Mouse (Mus musculus) heart, embryonic 16.5 days (tissue): ENCODE results near the gene Alkbh1. TPM values are rescaled to one million over a fixed set of nuclear protein-coding genes. Genes with fewer than 3 reads are reported as not detected.

Experiments used
- ATAC-seq: fragments of 200-750 bp; cut with Nextera tagmentation; replicated peaks from 2 replicates; pipeline ENCODE4 v1.8.0; 2017; ENCODE audit warnings: moderate number of reproducible peaks; ENCODE audit not compliant: insufficient read depth, low FRiP score; ENCODE audit errors: extremely low read depth
- H3K27ac ChIP-seq: fragments of 300-500 bp; sonication (generic); 2 replicates; pipeline ENCODE4 v1.5.1; 2014; ENCODE audit warnings: mild to moderate bottlenecking, low read length, control low read depth, moderate library complexity
- H3K27me3 ChIP-seq: fragments of 300-500 bp; sonication (generic); 2 replicates; pipeline ENCODE4 v1.6.1; 2014; ENCODE audit warnings: low read length, mixed read lengths; ENCODE audit not compliant: control insufficient read depth, insufficient read depth
- H3K36me3 ChIP-seq: fragments of 300-500 bp; sonication (generic); 2 replicates; pipeline ENCODE4 v1.6.1; 2014; ENCODE audit not compliant: control insufficient read depth, insufficient read depth
- H3K4me1 ChIP-seq: fragments of 300-500 bp; sonication (generic); 2 replicates; pipeline ENCODE4 v1.6.1; 2014; ENCODE audit warnings: low read length, mixed read lengths; ENCODE audit not compliant: control insufficient read depth, insufficient read depth
- H3K4me2 ChIP-seq: fragments of 300-500 bp; sonication (generic); 2 replicates; pipeline ENCODE4 v1.6.1; 2014; ENCODE audit warnings: low read depth, mild to moderate bottlenecking, control low read depth, low read length
- H3K4me3 ChIP-seq: fragments of 300-500 bp; sonication (generic); 2 replicates; pipeline ENCODE4 v1.5.1; 2014; ENCODE audit warnings: mild to moderate bottlenecking, control low read depth, low read length
- H3K9ac ChIP-seq: fragments of 300-500 bp; sonication (generic); 2 replicates; pipeline ENCODE4 v1.6.1; 2014; ENCODE audit warnings: low read length, control low read depth
- H3K9me3 ChIP-seq: fragments of 300-500 bp; sonication (generic); replicated peaks from 2 replicates; pipeline ENCODE4 v1.6.1; 2016; ENCODE audit warnings: low read length; ENCODE audit not compliant: control insufficient read depth
- WGBS: fragments of 180-500 bp; shearing (Covaris S2); extraction: QIAGEN DNeasy Blood & Tissue Kit; methylation state at CpG from one replicate; pipeline ENCODE4 v1.1.7; 2014; 5-methylcytosine and 5-hydroxymethylcytosine counted together
- polyA plus RNA-seq: library from polyadenylated mRNA; unstranded; fragments of >200 nt; fragmentation: Nextera tagmentation; extraction: Ambion mirVana; gene quantifications from 2 replicates; pipeline ENCODE4 v1.2.1, GENCODE M21; 2015

Gene Alkbh1
- polyA plus RNA-seq, 1 experiment from 2014 or later: 37.5 TPM

DNA sequence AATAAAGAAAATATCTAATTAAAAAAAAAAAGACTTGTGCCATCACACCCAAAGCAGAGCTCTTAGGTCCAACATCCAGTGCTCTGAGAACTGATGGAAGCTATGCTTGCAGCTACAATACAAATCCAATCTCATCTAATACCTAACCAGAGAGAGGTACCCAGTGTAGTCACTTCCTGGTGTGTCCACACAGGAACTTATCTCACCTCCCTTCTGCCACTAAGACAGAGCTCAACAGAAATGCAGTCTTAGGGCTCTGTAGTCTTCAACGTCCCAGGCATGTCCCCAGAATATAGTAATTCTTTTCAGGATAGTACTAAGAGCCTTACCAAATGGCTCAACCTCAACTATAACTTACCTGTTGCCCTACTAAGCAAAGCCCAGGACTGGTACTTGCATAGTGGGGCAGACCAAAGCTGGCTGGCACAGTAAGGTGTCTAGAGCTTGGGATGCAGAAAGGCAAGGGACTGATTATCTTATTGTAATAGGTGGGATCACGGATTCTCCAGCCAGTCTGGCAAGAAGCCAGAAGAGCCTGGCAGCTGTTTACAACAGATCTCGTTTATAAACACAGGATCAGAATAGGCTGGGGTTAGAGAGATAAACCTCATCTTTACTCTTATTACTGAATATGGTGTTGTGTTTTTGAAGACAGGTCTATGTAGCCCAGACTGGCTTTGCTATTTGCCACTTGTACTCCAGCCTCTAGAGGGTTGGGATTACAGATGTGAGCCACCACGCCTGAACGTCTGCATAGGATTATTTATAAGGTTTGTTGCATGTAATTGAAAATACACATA, 21.9 kb downstream of the Alkbh1 start:
- H3K27ac ChIP-seq: no peak overlapping the region
- H3K27me3 ChIP-seq: no peaks in the 10 kb centered on the region
- whole genome bisulfite sequencing: 58% methylated on average over 5 of the region's 5 CpGs
- H3K36me3 ChIP-seq: peaks cover 22% of the 10 kb centered on the region
- H3K9me3 ChIP-seq: no peaks in the 10 kb centered on the region
- ATAC-seq: no peak
- H3K4me2 ChIP-seq: no peak overlapping the region
- no peak overlapping the region for H3K4me3 ChIP-seq
- H3K4me1 ChIP-seq: peaks cover 3% of the 10 kb centered on the region; the same call in 1 of the 2 replicates
- no peak overlapping the region for H3K9ac ChIP-seq

DNA sequence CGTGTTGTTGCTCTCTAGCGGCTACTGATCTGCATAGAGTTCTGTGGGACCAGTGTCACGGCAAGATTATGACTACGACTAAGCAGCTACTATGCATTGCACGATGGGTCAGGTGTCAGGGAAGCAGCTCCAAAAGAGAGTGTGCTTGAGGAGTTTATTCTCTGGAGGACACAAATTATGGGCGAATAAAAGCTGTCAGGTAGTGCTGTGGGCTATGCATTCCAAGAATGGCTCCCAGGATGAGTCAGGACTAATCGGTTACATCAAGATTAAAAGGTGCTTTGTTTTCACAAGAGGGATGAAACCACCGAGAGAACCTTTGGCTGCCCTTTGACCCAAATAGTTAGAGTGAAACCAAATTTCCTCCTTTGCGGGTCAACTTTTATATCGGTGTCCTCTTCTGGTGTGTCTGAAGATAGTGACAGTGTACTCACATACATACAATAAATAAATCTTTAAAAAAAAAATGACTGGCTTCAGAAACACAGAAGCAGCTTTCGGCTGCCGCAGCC, 23.8 kb downstream of the Alkbh1 start:
- 64% methylated on average over 12 of the region's 12 CpGs for WGBS
- Histone ChIP-seq H3K4me3 (no peak overlapping the region), H3K9me3 (no peaks in the 10 kb centered on the region), H3K4me2 (no peak overlapping the region), H3K4me1 (peaks cover 3% of the 10 kb centered on the region; the same call in 1 of the 2 replicates), H3K36me3 (peaks cover 12% of the 10 kb centered on the region), H3K9ac (no peak overlapping the region), H3K27me3 (no peaks in the 10 kb centered on the region), H3K27ac (no peak overlapping the region)
- no peak for ATAC-seq

DNA sequence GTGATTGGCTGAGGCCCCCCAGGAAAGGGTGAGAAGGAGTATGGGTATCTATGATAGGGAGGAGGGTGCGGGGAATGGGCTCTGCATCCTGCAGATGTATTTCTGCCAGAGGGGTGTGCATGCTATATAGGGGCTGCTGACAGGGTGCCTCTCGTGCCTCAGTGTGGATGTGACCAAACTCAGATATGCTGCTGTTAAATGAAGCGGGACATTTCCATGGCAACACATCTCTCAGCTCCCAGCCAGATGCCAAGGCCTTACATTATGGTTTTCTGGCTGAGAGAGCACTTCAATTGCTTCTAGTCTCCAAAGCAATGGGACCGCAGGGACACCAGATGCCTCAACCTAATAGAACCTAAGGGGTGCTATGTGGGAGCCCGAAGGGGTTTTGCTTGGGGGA, 24.9 kb downstream of the Alkbh1 start:
- no peaks in the 10 kb centered on the region for H3K27me3 ChIP-seq
- peaks cover 12% of the 10 kb centered on the region for H3K36me3 ChIP-seq
- ATAC-seq: no peak
- H3K27ac ChIP-seq: no peak overlapping the region
- H3K4me3 ChIP-seq: no peak overlapping the region
- 70% methylated on average over 5 of the region's 5 CpGs for WGBS
- H3K4me1 ChIP-seq: peaks cover 3% of the 10 kb centered on the region; the same call in 1 of the 2 replicates
- H3K9ac ChIP-seq: no peak overlapping the region
- no peak overlapping the region for H3K4me2 ChIP-seq
- H3K9me3 ChIP-seq: no peaks in the 10 kb centered on the region

DNA sequence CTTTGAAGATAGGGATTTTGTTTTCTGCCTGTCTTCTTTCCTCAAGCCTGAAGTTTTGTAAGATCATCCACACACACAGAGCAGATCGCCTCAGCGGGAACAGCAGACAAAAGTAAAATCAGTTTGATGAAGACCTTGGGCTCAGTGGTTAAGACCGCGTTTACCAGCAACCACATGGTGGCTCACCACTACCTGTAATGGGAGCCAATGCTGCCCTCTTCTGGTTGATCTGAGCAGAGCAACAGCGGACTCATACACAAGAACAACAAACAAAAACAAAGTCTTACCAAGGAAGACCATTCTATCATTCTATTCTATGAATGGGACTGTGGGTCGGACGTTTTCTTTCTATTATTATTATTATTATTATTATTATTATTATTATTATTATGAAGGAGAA, 27.1 kb downstream of the Alkbh1 start:
- no peaks in the 10 kb centered on the region for H3K27me3 ChIP-seq
- H3K27ac ChIP-seq: no peak overlapping the region
- H3K9ac ChIP-seq: no peak overlapping the region
- H3K4me1 ChIP-seq: peaks cover 4% of the 10 kb centered on the region
- WGBS: 30% methylated on average over 7 of the region's 7 CpGs
- ATAC-seq: no peak
- no peaks in the 10 kb centered on the region for H3K9me3 ChIP-seq
- H3K4me3 ChIP-seq: no peak overlapping the region
- no peak overlapping the region for H3K4me2 ChIP-seq
- H3K36me3 ChIP-seq: no peaks in the 10 kb centered on the region

DNA sequence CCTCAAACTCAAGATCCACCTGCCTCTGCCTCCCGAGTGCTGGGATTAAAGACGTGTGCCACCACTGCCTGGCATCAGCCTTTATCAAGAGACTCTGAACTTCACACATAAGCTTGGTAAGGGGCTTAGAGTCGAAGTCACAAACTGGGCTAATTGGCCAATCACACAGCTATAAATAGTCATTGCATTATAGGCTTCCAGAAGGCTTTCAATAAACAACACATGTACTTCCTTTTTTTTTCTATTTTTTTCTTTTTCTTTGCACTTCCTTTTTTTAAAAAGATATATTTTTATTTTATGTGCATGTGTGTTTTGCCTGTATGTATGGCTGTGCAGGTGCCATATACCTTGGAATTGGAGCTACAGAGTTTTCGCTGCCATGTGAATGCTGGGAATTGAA, 28.5 kb downstream of the Alkbh1 start:
- ATAC-seq: no peak
- WGBS: 67% methylated on average over 4 of the region's 4 CpGs
- Histone ChIP-seq H3K27me3 (no peaks in the 10 kb centered on the region), H3K4me2 (no peak overlapping the region), H3K4me3 (no peak overlapping the region), H3K4me1 (peaks cover 14% of the 10 kb centered on the region), H3K27ac (no peak overlapping the region), H3K36me3 (no peaks in the 10 kb centered on the region), H3K9ac (no peak overlapping the region), H3K9me3 (no peaks in the 10 kb centered on the region)

DNA sequence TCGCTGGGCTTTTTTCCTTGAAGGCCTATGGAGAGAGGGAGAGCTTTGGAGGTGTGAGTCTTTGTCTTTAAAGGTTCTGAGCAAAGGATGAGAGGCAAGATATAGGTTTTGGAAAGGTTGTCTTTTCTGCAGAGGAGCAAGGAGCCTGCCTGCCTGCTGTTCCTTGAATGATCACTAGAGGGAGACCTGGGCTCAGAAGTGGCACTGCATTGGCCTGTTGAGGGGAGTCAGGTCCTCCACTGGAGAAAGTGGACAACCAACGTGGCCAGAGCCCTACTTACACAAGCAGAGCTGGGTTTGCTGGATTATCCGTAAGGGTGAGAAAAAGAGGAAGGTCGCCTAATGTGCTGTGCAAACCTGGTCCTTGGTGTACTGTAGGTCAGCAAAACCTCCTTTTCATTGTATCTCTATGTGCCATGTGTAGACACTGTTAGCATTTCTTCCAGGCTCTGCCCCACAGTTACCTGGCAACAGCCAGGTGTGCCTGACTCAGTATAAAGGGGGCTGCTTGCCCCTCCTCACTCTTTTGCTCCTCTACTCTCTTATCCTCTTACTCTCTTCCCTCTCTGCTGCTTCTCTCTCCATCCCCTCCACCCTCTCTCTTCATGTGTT, 30.5 kb downstream of the Alkbh1 start:
- H3K36me3 ChIP-seq: no peaks in the 10 kb centered on the region
- H3K4me3 ChIP-seq: no peak overlapping the region
- peaks cover 13% of the 10 kb centered on the region for H3K4me1 ChIP-seq
- no peak overlapping the region for H3K27ac ChIP-seq
- 0 out of 2 replicates have a peak, but pooled peaks have one; percentile 35 for ATAC-seq
- H3K27me3 ChIP-seq: no peaks in the 10 kb centered on the region
- no peak overlapping the region for H3K4me2 ChIP-seq
- WGBS: 12% methylated on average over 4 of the region's 4 CpGs
- no peak overlapping the region for H3K9ac ChIP-seq
- H3K9me3 ChIP-seq: no peaks in the 10 kb centered on the region

DNA sequence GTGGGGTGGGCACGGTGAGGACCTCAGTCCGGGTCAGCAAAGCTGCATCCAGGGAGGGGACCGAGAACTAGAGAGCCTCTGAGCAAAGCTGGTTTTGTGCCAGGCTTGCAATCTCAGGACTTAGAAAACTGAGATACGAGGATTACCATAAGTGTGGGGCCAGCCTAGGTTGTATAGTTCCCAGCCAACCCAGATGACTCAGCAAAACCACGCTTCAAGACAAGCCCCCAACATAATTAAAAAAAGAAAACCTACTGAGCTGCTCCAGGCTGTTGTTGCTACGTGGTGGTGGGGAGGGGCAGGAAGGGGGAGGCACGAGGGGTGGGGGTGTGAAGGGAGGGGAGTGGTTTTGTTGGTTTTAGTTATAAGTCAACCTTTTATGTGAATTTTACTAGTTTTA, 32.8 kb downstream of the Alkbh1 start:
- peak; percentile 33 for ATAC-seq
- 13% methylated on average over 7 of the region's 7 CpGs for WGBS
- H3K27me3 ChIP-seq: no peaks in the 10 kb centered on the region
- H3K4me2 ChIP-seq: peak overlapping the region; percentile 45
- H3K9ac ChIP-seq: no peak overlapping the region
- peaks cover 20% of the 10 kb centered on the region for H3K4me1 ChIP-seq
- no peaks in the 10 kb centered on the region for H3K36me3 ChIP-seq
- H3K9me3 ChIP-seq: no peaks in the 10 kb centered on the region
- peak overlapping the region; percentile 6; the same call in 1 of the 2 replicates for H3K4me3 ChIP-seq
- peak overlapping the region; percentile 23 for H3K27ac ChIP-seq

DNA sequence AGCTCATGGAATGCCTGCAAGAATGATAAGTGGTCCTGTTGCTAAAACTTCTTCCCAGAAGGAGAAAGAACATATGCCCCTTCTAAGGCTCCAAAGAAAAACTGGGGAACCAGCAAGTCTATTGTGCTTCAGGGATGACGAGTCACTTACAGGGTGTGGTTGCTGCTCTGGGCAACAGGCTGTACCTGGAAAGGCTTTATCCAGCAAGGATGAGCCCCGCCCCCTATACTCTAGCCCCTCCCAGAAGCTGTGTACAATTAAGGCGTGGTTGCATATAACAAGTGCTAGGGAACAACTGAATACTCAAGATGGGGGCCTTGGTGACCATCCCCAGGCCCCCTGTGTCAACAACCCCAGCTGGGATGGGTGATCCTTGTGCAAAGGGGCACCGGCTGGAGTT, 34.7 kb downstream of the Alkbh1 start:
- H3K36me3 ChIP-seq: no peaks in the 10 kb centered on the region
- H3K4me2 ChIP-seq: no peak overlapping the region

More for the DNA sequence above, 34.7 kb downstream of the Alkbh1 start:
- Histone ChIP-seq H3K4me1 (peaks cover 20% of the 10 kb centered on the region), H3K9ac (no peak overlapping the region), H3K27me3 (no peaks in the 10 kb centered on the region), H3K9me3 (no peaks in the 10 kb centered on the region), H3K4me3 (no peak overlapping the region), H3K27ac (no peak overlapping the region)
- ATAC-seq: no peak
- 87% methylated on average over 4 of the region's 4 CpGs for WGBS
